Mouse (Mus musculus) heart, adult 2 months (tissue): ENCODE measurements at regions not wholly inside any gene's neighbourhood (a gene's known extent, or its start where the extent isn't known, plus 50 kb on each side); places are given as distances from the start of the nearest gene placed in this dataset.

Experiments
- DNase-seq, 2 experiments: peaks; one replicate each; pipeline ENCODE4 v3.0.0; 2021
- H3K27ac ChIP-seq: fragments of 200-600 bp; 2 replicates; pipeline ENCODE4 v1.8.1; 2022
- H3K27me3 ChIP-seq: fragments of 200-500 bp; 2 replicates; pipeline ENCODE4 v1.6.1; 2012; ENCODE audit warnings: mild to moderate bottlenecking, low read length, inconsistent platforms, mixed read lengths; ENCODE audit not compliant: control insufficient read depth, insufficient read depth
- H3K36me3 ChIP-seq: fragments of 200-500 bp; 2 replicates; pipeline ENCODE4 v1.6.1; 2012; ENCODE audit warnings: low read length, inconsistent platforms; ENCODE audit not compliant: control insufficient read depth, insufficient read depth
- H3K4me1 ChIP-seq: fragments of 200-500 bp; 2 replicates; pipeline ENCODE4 v1.6.1; 2011; ENCODE audit warnings: low read length; ENCODE audit not compliant: control insufficient read depth, insufficient read depth
- H3K4me3 ChIP-seq: fragments of 200-600 bp; 2 replicates; pipeline ENCODE4 v1.8.1; 2022
- H3K79me2 ChIP-seq: fragments of 200-500 bp; replicated peaks from 2 replicates; pipeline ENCODE4 v1.6.1; 2012; ENCODE audit warnings: mild to moderate bottlenecking, inconsistent platforms, low read length, moderate library complexity, mixed read lengths; ENCODE audit not compliant: control insufficient read depth, insufficient read depth
- H3K9ac ChIP-seq: fragments of 200-500 bp; 2 replicates; pipeline ENCODE4 v1.6.1; 2012; ENCODE audit warnings: low read depth, mild to moderate bottlenecking, control low read depth, inconsistent platforms, low read length, mixed read lengths
- CTCF ChIP-seq: fragments of 200-600 bp; IDR thresholded peaks from 2 replicates; pipeline ENCODE4 v1.8.1; 2022; ENCODE audit warnings: antibody characterized with exemption, mild to moderate bottlenecking, moderate library complexity
- EP300 ChIP-seq: fragments of 200-500 bp; IDR thresholded peaks from 2 replicates; pipeline ENCODE4 v1.6.1; 2011; ENCODE audit warnings: low read depth, low read length, control low read depth; ENCODE audit not compliant: insufficient read depth
- POLR2A ChIP-seq: fragments of 200-500 bp; IDR thresholded peaks from 2 replicates; pipeline ENCODE4 v1.6.1; 2011; ENCODE audit warnings: mild to moderate bottlenecking, low read depth, low read length, control low read depth; ENCODE audit not compliant: insufficient read depth
- WGBS: fragments of 180-500 bp; shearing (Covaris S2); methylation state at CpG from one replicate; pipeline ENCODE4 v1.1.7; 2018; 5-methylcytosine and 5-hydroxymethylcytosine counted together
- intact Hi-C: fragments of 180-260 bp; cut with DNase I; formaldehyde crosslinking; loops from one replicate; pipeline ENCODE4 v1.15.1; 2025

DNA sequence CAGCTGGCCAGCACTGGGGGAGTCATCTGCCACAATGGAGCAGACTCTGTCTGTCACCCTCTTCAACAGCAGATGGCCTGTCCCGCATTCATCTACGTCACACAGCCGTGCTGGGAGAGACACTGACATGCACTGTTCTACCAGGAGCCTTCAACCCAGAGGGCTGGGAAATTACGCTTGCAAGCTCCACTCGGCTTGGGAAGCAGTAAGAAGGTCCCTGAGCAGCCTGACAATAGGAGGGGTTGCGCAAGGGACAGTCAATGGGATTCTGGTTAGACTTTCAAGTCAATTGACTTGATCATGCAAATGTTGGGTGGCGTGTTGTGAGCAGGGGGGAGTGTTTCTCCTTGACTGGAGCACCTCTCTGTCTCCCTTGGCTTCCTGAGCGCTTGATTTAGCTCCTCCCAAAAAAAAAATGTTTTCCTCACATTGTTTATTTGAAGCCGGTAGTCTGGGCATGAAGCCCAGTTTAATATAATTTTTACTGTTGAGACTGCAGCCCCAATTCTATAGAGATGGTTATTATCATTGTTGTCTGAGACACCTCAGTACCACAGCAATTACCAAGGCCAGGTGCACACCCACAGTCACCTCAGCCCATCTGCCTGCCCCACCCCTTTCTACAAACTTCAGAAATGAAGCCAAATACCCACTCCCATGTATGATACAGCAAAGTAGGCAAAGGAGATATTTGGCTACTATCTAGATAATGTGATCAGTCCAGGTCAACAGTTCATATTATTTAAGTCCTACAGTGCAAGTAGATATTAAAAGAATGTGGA is 99.9 kb upstream of the Klf3 start:
- H3K79me2 ChIP-seq, result no peaks in the 10 kb centered on the region
- no peak for TF ChIP-seq CTCF
- TF ChIP-seq POLR2A, result peak; percentile 50; the same call in 1 of the 2 replicates
- TF ChIP-seq EP300, result peak; percentile 66; the same call in 1 of the 2 replicates
- WGBS, result 24% methylated on average over 9 of the region's 9 CpGs
- H3K4me1 ChIP-seq, result peaks cover 20% of the 10 kb centered on the region
- H3K9ac ChIP-seq, result peak overlapping the region; percentile 48; the same call in 1 of the 2 replicates
- intact Hi-C loops, result loop anchor here (2.0 to 5.0 kb wide), 6 partner anchors 76 to 321 kb away; partner anchors contain the start of gene Klf3
- H3K36me3 ChIP-seq, result peaks cover 2% of the 10 kb centered on the region; the same call in 1 of the 2 replicates
- H3K27me3 ChIP-seq, result no peaks in the 10 kb centered on the region
- H3K27ac ChIP-seq, result peak overlapping the region; percentile 85
- H3K4me3 ChIP-seq, result no peak overlapping the region
- peak; percentile 46 to 65 for DNase-seq

DNA sequence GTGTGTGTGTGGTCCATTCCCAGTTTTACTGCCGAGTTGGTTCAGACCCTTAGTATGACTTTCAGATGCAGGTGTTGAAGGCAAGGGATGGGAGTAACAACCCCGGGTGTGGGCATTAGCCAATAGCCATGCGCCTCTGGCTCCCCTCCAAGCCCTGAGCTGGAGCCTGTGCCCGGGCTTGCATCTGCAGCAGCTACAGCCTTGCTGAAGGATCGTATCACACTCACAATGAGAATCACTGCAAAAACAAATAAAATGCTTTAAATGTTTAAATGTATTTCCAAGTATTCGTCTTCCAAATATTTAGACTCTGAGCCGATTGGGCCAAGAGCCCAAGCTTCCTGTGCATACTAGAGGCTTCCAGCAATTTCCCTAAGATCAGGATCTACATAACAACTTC is 99.0 kb upstream of the Klf3 start:
- Histone ChIP-seq H3K79me2 (no peaks in the 10 kb centered on the region), H3K27ac (peak overlapping the region; percentile 65), H3K36me3 (peaks cover 2% of the 10 kb centered on the region; the same call in 1 of the 2 replicates), H3K4me1 (peaks cover 17% of the 10 kb centered on the region), H3K4me3 (no peak overlapping the region), H3K27me3 (no peaks in the 10 kb centered on the region), H3K9ac (no peak overlapping the region)
- DNase-seq, result peak; percentile 69 to 71
- no peak for TF ChIP-seq POLR2A
- TF ChIP-seq EP300, result no peak
- TF ChIP-seq CTCF, result no peak
- 17% methylated on average over 7 of the region's 7 CpGs for WGBS
- intact Hi-C loops, result loop anchor here (5.0 kb wide), 3 partner anchors 77 to 322 kb away; no protein-coding TSS in a partner anchor

DNA sequence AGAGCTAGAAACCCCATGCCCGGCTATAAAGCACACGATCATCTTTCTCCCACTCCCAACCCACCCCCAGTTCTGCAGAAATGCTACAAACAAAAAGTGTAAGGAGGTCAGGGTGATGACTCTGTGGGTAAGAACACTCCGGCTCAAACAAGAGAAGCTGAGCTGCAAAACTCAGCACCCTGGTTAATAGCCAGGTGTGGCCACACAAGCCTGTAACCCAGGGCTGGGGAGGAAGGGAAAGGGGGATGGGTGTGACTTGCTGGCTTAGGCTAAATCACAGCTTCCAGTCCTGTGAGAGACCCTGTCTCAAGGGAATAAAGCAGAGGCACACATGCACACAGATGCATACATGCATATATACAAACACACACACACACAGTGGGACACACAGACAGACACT is 96.6 kb upstream of the Klf3 start:
- H3K79me2 ChIP-seq, result no peaks in the 10 kb centered on the region
- WGBS, result 85% methylated on average over 3 of the region's 3 CpGs
- intact Hi-C loops, result no loop called here
- no peak overlapping the region for H3K4me3 ChIP-seq
- no peaks in the 10 kb centered on the region for H3K27me3 ChIP-seq
- H3K4me1 ChIP-seq, result peaks cover 15% of the 10 kb centered on the region
- no peak for DNase-seq
- peaks cover 2% of the 10 kb centered on the region; the same call in 1 of the 2 replicates for H3K36me3 ChIP-seq
- no peak overlapping the region for H3K9ac ChIP-seq
- TF ChIP-seq EP300, result no peak
- TF ChIP-seq POLR2A, result no peak
- TF ChIP-seq CTCF, result no peak
- no peak overlapping the region for H3K27ac ChIP-seq

DNA sequence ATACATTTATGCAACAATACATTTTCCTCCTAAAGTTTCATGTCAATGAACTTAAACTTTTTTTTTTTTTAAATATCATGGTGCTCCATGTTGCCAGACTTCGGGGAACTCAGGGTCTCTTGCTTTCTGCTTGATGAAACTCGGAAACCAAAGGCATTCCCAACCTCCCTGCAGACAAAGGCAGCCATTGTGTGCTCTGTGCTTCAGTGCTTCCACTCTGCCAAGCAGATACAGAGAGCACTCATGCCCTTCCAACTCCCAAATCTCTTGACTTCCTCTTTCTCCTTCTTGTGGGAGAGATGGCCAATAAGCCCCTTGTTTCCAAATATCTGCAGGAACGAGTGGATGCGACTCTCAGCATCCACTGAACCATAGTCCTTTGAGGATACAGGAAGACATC is 94.0 kb upstream of the Klf3 start:
- DNase-seq, result no peak
- Histone ChIP-seq H3K27me3 (no peaks in the 10 kb centered on the region), H3K4me3 (no peak overlapping the region), H3K4me1 (peaks cover under 1% of the 10 kb centered on the region), H3K27ac (no peak overlapping the region), H3K79me2 (no peaks in the 10 kb centered on the region), H3K9ac (no peak overlapping the region), H3K36me3 (no peaks in the 10 kb centered on the region)
- 65% methylated on average over 4 of the region's 4 CpGs for WGBS
- no peak for TF ChIP-seq CTCF
- no peak for TF ChIP-seq EP300
- TF ChIP-seq POLR2A, result no peak
- intact Hi-C loops, result no loop called here

DNA sequence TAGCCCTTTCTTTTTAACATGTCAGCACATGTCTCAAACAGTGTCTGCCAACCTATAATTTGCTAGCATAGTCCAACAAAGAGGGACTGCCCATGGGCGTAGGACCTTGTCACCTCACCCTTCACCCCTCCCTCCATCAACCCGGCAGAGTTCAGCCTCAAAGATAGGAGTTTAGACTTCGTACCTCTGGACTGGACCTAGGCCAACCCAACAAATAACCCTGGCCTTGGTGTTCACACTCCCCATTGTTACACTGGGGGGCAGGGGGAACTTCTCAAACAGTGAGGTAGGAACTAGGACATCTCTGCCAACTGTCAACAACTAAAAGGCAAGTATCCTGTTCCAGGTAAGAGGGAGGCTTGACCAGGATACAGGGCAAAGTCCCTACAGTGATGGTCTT is 93.0 kb upstream of the Klf3 start:
- no peak for DNase-seq
- Histone ChIP-seq H3K27ac (no peak overlapping the region), H3K79me2 (no peaks in the 10 kb centered on the region), H3K4me1 (no peaks in the 10 kb centered on the region), H3K9ac (no peak overlapping the region), H3K27me3 (no peaks in the 10 kb centered on the region), H3K4me3 (no peak overlapping the region), H3K36me3 (no peaks in the 10 kb centered on the region)
- intact Hi-C loops, result no loop called here
- no peak for TF ChIP-seq POLR2A
- no peak for TF ChIP-seq CTCF
- TF ChIP-seq EP300, result no peak
- WGBS, result 63% methylated on average over 3 of the region's 3 CpGs

DNA sequence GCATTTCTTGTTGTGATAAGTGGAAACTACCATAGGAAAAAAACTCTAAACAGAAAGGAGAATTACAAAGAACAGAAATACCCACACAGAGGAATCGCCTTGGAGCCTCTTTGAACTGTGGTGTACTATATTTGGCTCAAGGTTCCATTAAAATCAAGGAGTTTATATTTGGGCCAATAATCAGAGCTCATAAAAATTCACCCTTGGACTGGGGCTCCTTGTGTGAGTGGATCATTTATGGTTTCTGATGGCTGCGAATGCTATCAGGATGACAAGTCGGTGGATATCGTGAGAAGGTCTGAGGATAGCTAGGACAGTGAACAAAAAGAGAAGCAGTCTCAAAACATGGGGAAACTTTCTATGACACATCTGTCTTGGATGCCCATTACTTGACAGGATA is 92.2 kb upstream of the Klf3 start:
- H3K4me1 ChIP-seq, result no peaks in the 10 kb centered on the region
- H3K4me3 ChIP-seq, result no peak overlapping the region
- H3K79me2 ChIP-seq, result no peaks in the 10 kb centered on the region
- no peaks in the 10 kb centered on the region for H3K27me3 ChIP-seq
- WGBS, result 93% methylated on average over 4 of the region's 4 CpGs
- intact Hi-C loops, result no loop called here
- no peak overlapping the region for H3K9ac ChIP-seq
- no peak overlapping the region for H3K27ac ChIP-seq
- DNase-seq, result no peak
- TF ChIP-seq CTCF, result no peak
- no peak for TF ChIP-seq EP300
- no peak for TF ChIP-seq POLR2A
- H3K36me3 ChIP-seq, result no peaks in the 10 kb centered on the region
